Mouse (Mus musculus): ENCODE measurements around the gene Map2k5.

- TF ChIP-seq POLR2A (IDR thresholded peaks at IDR 0.05; ENCODE audit: low read depth, low read length): no peak
- TF ChIP-seq CTCF (IDR thresholded peaks at IDR 0.05; ENCODE audit: extremely low read depth, insufficient read depth, insufficient read length, insufficient replicate concordance): no peak
Observed at GRCm38 (mm10) chr9:63133659-63134058, 244.0 kb downstream of the Map2k5 start.
